Mouse (Mus musculus): Measurements from ENCODE around the gene Cdon. TPM values are rescaled to one million over a fixed set of nuclear protein-coding genes. Genes with fewer than 3 reads are reported as not detected.
A peak's percentile ranks its signal among the peaks of the same experiment; 100 is the strongest.

Gene Cdon
- polyA plus RNA-seq, 1 experiment = 7.1 TPM

GRCm38 (mm10) chr9:35488496-35488895 lies 67.6 kb downstream of the Cdon start:
- H3K4me3 ChIP-seq (replicated peaks; ENCODE audit: extremely low read depth, low read depth, low read length) = no peak overlapping the region
- DNase-seq = no peak
- TF ChIP-seq CTCF (IDR thresholded peaks at IDR 0.05; ENCODE audit: insufficient read depth, low read length) (no peak), POLR2A (IDR thresholded peaks at IDR 0.05; ENCODE audit: borderline replicate concordance, extremely low read depth, low read depth, low read length) (no peak)
- 98% methylated on average over 4 of the region's 4 CpGs for WGBS
- H3K4me1 ChIP-seq (ENCODE audit: control insufficient read depth, insufficient read depth, low read length) = no peaks in the 10 kb centered on the region

GRCm38 (mm10) chr9:35491109-35491866 lies 70.4 kb downstream of the Cdon start:
- no peak overlapping the region for H3K4me3 ChIP-seq (replicated peaks; ENCODE audit: extremely low read depth, low read depth, low read length)
- no peak for DNase-seq
- TF ChIP-seq CTCF (IDR thresholded peaks at IDR 0.05; ENCODE audit: insufficient read depth, low read length) (no peak), POLR2A (IDR thresholded peaks at IDR 0.05; ENCODE audit: borderline replicate concordance, extremely low read depth, low read depth, low read length) (no peak)
- WGBS = 80% methylated on average over 11 of the region's 11 CpGs
- H3K4me1 ChIP-seq (ENCODE audit: control insufficient read depth, insufficient read depth, low read length) = no peaks in the 10 kb centered on the region

GRCm38 (mm10) chr9:35493033-35493732 lies 72.3 kb downstream of the Cdon start:
- no peaks in the 10 kb centered on the region for H3K4me1 ChIP-seq (ENCODE audit: control insufficient read depth, insufficient read depth, low read length)
- WGBS = 69% methylated on average over 7 of the region's 7 CpGs
- no peak overlapping the region for H3K4me3 ChIP-seq (replicated peaks; ENCODE audit: extremely low read depth, low read depth, low read length)
- no peak for DNase-seq
- TF ChIP-seq CTCF (IDR thresholded peaks at IDR 0.05; ENCODE audit: insufficient read depth, low read length) (no peak), POLR2A (IDR thresholded peaks at IDR 0.05; ENCODE audit: borderline replicate concordance, extremely low read depth, low read depth, low read length) (no peak)

- 55% methylated on average over 4 of the region's 4 CpGs for WGBS
- DNase-seq = no peak
- TF ChIP-seq POLR2A (IDR thresholded peaks at IDR 0.05; ENCODE audit: borderline replicate concordance, extremely low read depth, low read depth, low read length) = no peak
- Histone ChIP-seq H3K4me1 (ENCODE audit: control insufficient read depth, insufficient read depth, low read length) (no peaks in the 10 kb centered on the region), H3K4me3 (replicated peaks; ENCODE audit: extremely low read depth, low read depth, low read length) (no peak overlapping the region)
Measured at GRCm38 (mm10) chr9:35493733-35494092, 72.8 kb downstream of the Cdon start.

- Histone ChIP-seq H3K4me3 (replicated peaks; ENCODE audit: extremely low read depth, low read depth, low read length) (no peak overlapping the region), H3K4me1 (ENCODE audit: control insufficient read depth, insufficient read depth, low read length) (no peaks in the 10 kb centered on the region)
- WGBS = 74% methylated on average over 4 of the region's 4 CpGs
- no peak for TF ChIP-seq CTCF (IDR thresholded peaks at IDR 0.05; ENCODE audit: insufficient read depth, low read length)
- no peak for TF ChIP-seq POLR2A (IDR thresholded peaks at IDR 0.05; ENCODE audit: borderline replicate concordance, extremely low read depth, low read depth, low read length)
- DNase-seq = no peak
Measured at GRCm38 (mm10) chr9:35494937-35495336, 74.0 kb downstream of the Cdon start.

- no peak overlapping the region for H3K4me3 ChIP-seq (replicated peaks; ENCODE audit: extremely low read depth, low read depth, low read length)
- WGBS = 45% methylated on average over 3 of the region's 3 CpGs
Measured at GRCm38 (mm10) chr9:35495471-35495870, 74.5 kb downstream of the Cdon start.

GRCm38 (mm10) chr9:35499946-35500345 lies 79.0 kb downstream of the Cdon start:
- Histone ChIP-seq H3K4me1 (ENCODE audit: control insufficient read depth, insufficient read depth, low read length) (no peaks in the 10 kb centered on the region), H3K4me3 (replicated peaks; ENCODE audit: extremely low read depth, low read depth, low read length) (no peak overlapping the region)
- no peak for TF ChIP-seq CTCF (IDR thresholded peaks at IDR 0.05; ENCODE audit: insufficient read depth, low read length)
- TF ChIP-seq POLR2A (IDR thresholded peaks at IDR 0.05; ENCODE audit: borderline replicate concordance, extremely low read depth, low read depth, low read length) = no peak
- no peak for DNase-seq
- WGBS = 76% methylated on average over 6 of the region's 6 CpGs

More at GRCm38 (mm10) chr9:35495471-35495870, 74.5 kb downstream of the Cdon start:
- H3K4me1 ChIP-seq (ENCODE audit: control insufficient read depth, insufficient read depth, low read length) = no peaks in the 10 kb centered on the region
- no peak for TF ChIP-seq POLR2A (IDR thresholded peaks at IDR 0.05; ENCODE audit: borderline replicate concordance, extremely low read depth, low read depth, low read length)
- no peak for TF ChIP-seq CTCF (IDR thresholded peaks at IDR 0.05; ENCODE audit: insufficient read depth, low read length)
- no peak for DNase-seq

GRCm38 (mm10) chr9:35502361-35503000 lies 81.6 kb downstream of the Cdon start:
- WGBS = 92% methylated on average over 10 of the region's 10 CpGs
- H3K4me1 ChIP-seq (ENCODE audit: control insufficient read depth, insufficient read depth, low read length) = no peaks in the 10 kb centered on the region
- DNase-seq = no peak
- TF ChIP-seq CTCF (IDR thresholded peaks at IDR 0.05; ENCODE audit: insufficient read depth, low read length) = no peak
- TF ChIP-seq POLR2A (IDR thresholded peaks at IDR 0.05; ENCODE audit: borderline replicate concordance, extremely low read depth, low read depth, low read length) = no peak
- no peak overlapping the region for H3K4me3 ChIP-seq (replicated peaks; ENCODE audit: extremely low read depth, low read depth, low read length)

GRCm38 (mm10) chr9:35508234-35508633 lies 87.3 kb downstream of the Cdon start:
- Histone ChIP-seq H3K4me1 (ENCODE audit: control insufficient read depth, insufficient read depth, low read length) (no peaks in the 10 kb centered on the region), H3K4me3 (replicated peaks; ENCODE audit: extremely low read depth, low read depth, low read length) (no peak overlapping the region)
- TF ChIP-seq POLR2A (IDR thresholded peaks at IDR 0.05; ENCODE audit: borderline replicate concordance, extremely low read depth, low read depth, low read length) = no peak
- TF ChIP-seq CTCF (IDR thresholded peaks at IDR 0.05; ENCODE audit: insufficient read depth, low read length) = no peak
- DNase-seq = peak; percentile 17
- WGBS = 41% methylated on average over 8 of the region's 8 CpGs
